Mouse (Mus musculus): ENCODE results near the gene Ccdc130. TPM values are rescaled to one million over a fixed set of nuclear protein-coding genes. Genes with fewer than 3 reads are reported as not detected.
A peak's percentile ranks its signal among the peaks of the same experiment; 100 is the strongest.

The Ccdc130 gene
- total RNA-seq (2021) = 10 to 100 TPM; 10.0 to 14.3 TPM

GRCm38 (mm10) chr8:84269950-84270773 lies at the start of gene Ccdc130:
Gene Ccdc130, minus strand, starts transcription at chr8:84270380.
- DNase-seq = peak; percentile 99 to 100
- intact Hi-C loops (cut with DNase I) = loop anchor here (5.0 kb wide), 1 partner anchor 83 kb away; the partner anchor contains the start of gene Nanos3

- intact Hi-C loops (cut with DNase I) = no loop called here
Observed at GRCm38 (mm10) chr8:84308376-84308775, 38.2 kb upstream of the Ccdc130 start.

DNA sequence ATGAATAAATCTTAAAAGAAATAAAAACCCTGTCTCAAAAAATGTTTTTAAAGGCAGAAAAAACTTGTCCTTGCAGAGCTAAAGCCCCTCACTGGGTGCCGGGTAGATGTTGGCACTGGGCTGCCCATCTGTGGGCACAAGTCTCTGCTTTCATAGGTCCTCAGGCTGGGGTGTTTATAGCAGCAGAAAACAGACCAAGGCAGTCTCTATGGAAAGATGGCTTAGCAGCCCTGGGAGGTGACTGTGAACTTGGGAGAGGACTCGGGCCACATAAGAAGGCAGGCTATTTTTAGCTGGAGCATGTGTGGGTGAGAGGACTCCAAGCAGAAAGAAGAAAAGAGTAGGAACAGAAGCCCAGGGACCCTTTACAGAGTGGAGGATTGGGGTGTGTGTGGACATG lies 33.8 kb upstream of the Ccdc130 start:
- intact Hi-C loops (cut with DNase I) = no loop called here

More at GRCm38 (mm10) chr8:84308376-84308775, 38.2 kb upstream of the Ccdc130 start:
- no peak for DNase-seq

GRCm38 (mm10) chr8:84297029-84297785 lies 27.0 kb upstream of the Ccdc130 start:
- intact Hi-C loops (cut with DNase I) = loop anchor here (10.0 kb wide), 1 partner anchor 218 kb away; no protein-coding TSS in a partner anchor
- DNase-seq = no peak

More for the DNA sequence above, 33.8 kb upstream of the Ccdc130 start:
- DNase-seq = peak in 1 of 2 experiments; percentile 37

GRCm38 (mm10) chr8:84291688-84292087 lies 21.5 kb upstream of the Ccdc130 start:
- intact Hi-C loops (cut with DNase I) = loop anchor here (1.0 to 10.0 kb wide), 3 partner anchors 66 to 271 kb away; no protein-coding TSS in a partner anchor
- peak; percentile 35 to 67 for DNase-seq

DNA sequence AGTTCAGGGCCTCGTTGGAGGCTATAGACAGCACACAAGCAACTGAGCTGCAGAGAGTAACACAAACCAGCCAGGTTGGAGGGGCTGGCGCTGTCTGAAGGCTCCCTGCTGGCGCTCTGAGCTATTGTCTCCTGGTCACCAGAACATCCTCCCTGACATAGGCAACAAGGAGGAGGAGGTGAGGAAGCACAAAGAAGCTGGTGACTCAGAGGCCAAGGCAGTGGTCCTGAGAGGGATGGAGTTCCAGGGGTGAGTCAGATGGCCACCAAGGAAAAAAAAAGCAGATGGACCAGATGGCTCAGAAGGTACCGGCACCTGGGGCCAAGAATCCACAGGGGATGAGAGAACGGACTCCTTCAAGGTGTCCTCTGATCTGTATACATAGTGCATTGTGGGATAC lies 20.9 kb upstream of the Ccdc130 start:
- intact Hi-C loops (cut with DNase I) = loop anchor here (1.0 to 10.0 kb wide), 3 partner anchors 66 to 271 kb away; no protein-coding TSS in a partner anchor
- no peak for DNase-seq

GRCm38 (mm10) chr8:84288892-84289291 lies 18.7 kb upstream of the Ccdc130 start:
- no peak for DNase-seq
- intact Hi-C loops (cut with DNase I) = no loop called here

DNA sequence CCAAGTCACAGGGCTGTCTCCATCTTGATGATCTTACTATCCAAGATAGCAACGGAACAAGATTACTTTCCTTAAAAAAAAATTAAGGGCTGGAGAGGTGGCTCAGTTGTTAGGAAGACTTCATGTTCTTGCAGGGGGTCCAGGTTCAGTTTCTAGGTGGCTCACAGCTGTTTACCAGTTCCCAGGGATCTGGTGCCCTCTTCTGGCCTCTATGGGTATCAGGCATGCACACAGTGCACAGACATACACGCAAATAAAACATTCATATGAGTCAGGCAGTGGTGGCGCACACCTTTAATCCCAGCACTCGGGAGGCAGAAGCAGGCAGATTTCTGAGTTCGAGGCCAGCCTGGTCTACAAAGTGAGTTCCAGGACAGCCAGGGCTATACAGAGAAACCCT lies 15.5 kb upstream of the Ccdc130 start:
- DNase-seq = peak; percentile 57 to 68
- intact Hi-C loops (cut with DNase I) = loop anchor here (1.0 kb wide), 2 partner anchors 99 to 246 kb away; no protein-coding TSS in a partner anchor

DNA sequence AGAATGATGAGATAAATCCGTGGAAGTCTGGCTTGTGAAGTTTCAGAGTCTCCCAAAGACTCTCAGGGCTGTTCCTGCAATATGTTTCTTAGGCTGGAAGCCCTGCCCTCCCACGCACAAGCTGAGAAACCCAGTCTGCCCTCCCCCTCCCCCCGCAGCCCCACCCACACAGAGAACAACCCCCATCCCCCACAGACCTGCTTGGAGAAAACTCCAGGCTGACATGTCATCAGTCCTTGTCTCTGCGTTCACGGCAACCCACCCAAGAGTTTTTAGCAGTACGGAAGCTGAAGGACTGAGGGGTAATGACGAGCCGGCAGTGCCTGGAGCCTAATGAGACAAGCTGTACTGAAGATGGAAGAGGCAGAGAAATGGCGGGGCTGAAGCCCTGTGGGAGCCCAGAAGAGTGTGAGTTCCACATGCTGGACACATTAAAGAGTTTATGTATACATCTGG lies 14.5 kb upstream of the Ccdc130 start:
- DNase-seq = peak; percentile 44 to 54
- intact Hi-C loops (cut with DNase I) = loop anchor here (1.0 kb wide), 2 partner anchors 98 to 245 kb away; no protein-coding TSS in a partner anchor

DNA sequence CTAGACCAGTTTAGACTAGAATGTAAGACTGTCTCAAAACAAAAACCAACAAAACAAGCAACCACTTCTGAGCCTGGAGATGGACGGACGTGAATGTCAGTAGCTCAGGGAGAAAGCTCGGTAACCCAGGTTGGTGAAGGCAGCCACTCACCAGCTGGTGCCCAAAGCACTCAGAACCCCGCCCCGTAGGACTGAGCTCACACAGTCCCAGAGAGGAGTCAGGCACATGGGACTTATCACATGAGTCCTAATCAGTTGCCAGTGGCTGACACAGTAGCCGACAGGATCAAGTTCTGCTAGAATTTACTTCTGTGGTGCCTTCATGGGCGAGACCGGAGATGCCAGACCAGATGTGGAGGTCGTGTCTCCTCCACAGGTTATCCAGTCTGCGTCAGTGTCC lies 10.6 kb upstream of the Ccdc130 start:
- DNase-seq = no peak
- intact Hi-C loops (cut with DNase I) = no loop called here

DNA sequence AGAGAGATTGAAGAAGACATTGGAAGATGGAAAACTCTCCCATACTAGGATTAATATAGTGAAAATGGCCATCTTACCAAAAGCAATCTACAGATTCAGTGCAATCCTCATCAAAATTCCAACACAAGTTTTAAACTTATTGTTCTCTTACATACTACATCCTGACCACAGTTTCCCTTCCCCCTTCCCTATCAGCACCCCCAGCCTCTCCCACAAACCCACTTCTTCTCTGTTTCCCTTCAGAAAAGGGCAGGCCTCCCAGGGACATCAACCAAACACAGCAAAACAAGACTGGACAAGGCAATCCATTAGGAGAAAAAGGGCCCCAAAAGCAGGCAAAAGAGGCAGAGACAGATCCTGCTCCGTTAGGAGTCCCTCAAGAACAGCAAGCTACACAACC lies 6.3 kb upstream of the Ccdc130 start:
- intact Hi-C loops (cut with DNase I) = no loop called here
- DNase-seq = no peak

GRCm38 (mm10) chr8:84273968-84274367 lies 3.8 kb upstream of the Ccdc130 start:
- intact Hi-C loops (cut with DNase I) = loop anchor here (5.0 kb wide), 1 partner anchor 87 kb away; the partner anchor contains the start of gene Nanos3
- DNase-seq = no peak

DNA sequence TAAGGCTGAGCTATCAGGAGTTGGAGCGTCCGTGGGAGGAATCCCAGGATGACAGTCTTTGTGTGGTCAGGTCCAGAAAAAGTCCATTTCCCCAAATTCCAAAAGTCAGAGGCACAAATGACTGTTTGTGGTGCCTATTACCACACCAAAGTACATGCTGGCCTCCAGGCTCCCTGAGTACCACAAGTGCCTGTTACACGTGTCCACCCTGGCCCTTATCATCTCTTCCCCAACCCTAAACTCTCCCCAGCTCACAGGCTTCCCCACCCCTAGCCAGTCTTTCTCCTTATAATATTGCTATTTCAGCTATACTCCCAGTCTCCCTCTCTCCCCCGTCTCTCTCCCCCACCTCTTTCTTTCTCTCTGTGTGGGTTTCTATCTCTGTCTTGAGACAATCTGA lies 2.1 kb upstream of the Ccdc130 start:
- intact Hi-C loops (cut with DNase I) = loop anchor here (5.0 kb wide), 1 partner anchor 85 kb away; the partner anchor contains the start of gene Nanos3
- no peak for DNase-seq

GRCm38 (mm10) chr8:84261098-84261497 lies 9.1 kb downstream of the Ccdc130 start:
- intact Hi-C loops (cut with DNase I) = no loop called here
- no peak for DNase-seq

GRCm38 (mm10) chr8:84256822-84257610 lies 13.2 kb downstream of the Ccdc130 start, which contains the start of gene Mri1:
Gene Mri1, minus strand, starts transcription at chr8:84257326.
- intact Hi-C loops (cut with DNase I) = no loop called here
- peak; percentile 86 to 89 for DNase-seq

- no peak for DNase-seq
- intact Hi-C loops (cut with DNase I) = no loop called here
Observed at GRCm38 (mm10) chr8:84256458-84256821, 13.7 kb downstream of the Ccdc130 start.

- DNase-seq = no peak
- intact Hi-C loops (cut with DNase I) = no loop called here
Observed at GRCm38 (mm10) chr8:84255858-84256257, 14.3 kb downstream of the Ccdc130 start.

- DNase-seq = peak; percentile 91 to 94
- intact Hi-C loops (cut with DNase I) = no loop called here
Observed at GRCm38 (mm10) chr8:84249257-84250170, 20.7 kb downstream of the Ccdc130 start, which contains the start of gene D8Ertd738e. Gene D8Ertd738e, minus strand, starts transcription at chr8:84249719.

GRCm38 (mm10) chr8:84241821-84242220 lies 28.4 kb downstream of the Ccdc130 start:
- no peak for DNase-seq
- intact Hi-C loops (cut with DNase I) = no loop called here
